Mouse (Mus musculus) midbrain, embryonic 14.5 days (tissue): ENCODE measurements around the gene Smim26. TPM values are rescaled to one million over a fixed set of nuclear protein-coding genes. Genes with fewer than 3 reads are reported as not detected.

Experiments
- ATAC-seq: fragments of 200-750 bp; cut with Nextera tagmentation; 2 replicates; pipeline ENCODE4 v1.8.0; 2017; ENCODE audit warnings: moderate number of reproducible peaks, moderate library complexity; ENCODE audit not compliant: low FRiP score, low TSS enrichment
- DNase-seq: peaks from one replicate; pipeline ENCODE4 v3.0.0-alpha.2; 2015
- H3K27ac ChIP-seq: fragments of 300-500 bp; sonication (generic); replicated peaks from 2 replicates; pipeline ENCODE4 v1.5.1; 2014; ENCODE audit warnings: mild to moderate bottlenecking, low read depth, low read length, moderate library complexity
- H3K27me3 ChIP-seq: fragments of 300-500 bp; sonication (generic); 2 replicates; pipeline ENCODE4 v1.6.1; 2014; ENCODE audit warnings: low read length, control low read depth, mixed read lengths; ENCODE audit not compliant: control insufficient read depth, insufficient read depth
- H3K36me3 ChIP-seq: fragments of 300-500 bp; sonication (generic); 2 replicates; pipeline ENCODE4 v1.6.1; 2014; ENCODE audit warnings: low read length, control low read depth; ENCODE audit not compliant: control insufficient read depth, insufficient read depth
- H3K4me1 ChIP-seq: fragments of 300-500 bp; sonication (generic); 2 replicates; pipeline ENCODE4 v1.6.1; 2014; ENCODE audit warnings: mild to moderate bottlenecking, antibody characterized with exemption, low read length, control low read depth; ENCODE audit not compliant: control insufficient read depth, insufficient read depth
- H3K4me2 ChIP-seq: fragments of 300-500 bp; sonication (generic); 2 replicates; pipeline ENCODE4 v1.6.1; 2014; ENCODE audit warnings: mild to moderate bottlenecking, low read length, moderate library complexity
- H3K4me3 ChIP-seq: fragments of 300-500 bp; sonication (generic); replicated peaks from 2 replicates; pipeline ENCODE4 v1.5.1; 2014; ENCODE audit warnings: low read depth, low read length
- H3K9ac ChIP-seq: fragments of 300-500 bp; sonication (generic); replicated peaks from 2 replicates; pipeline ENCODE4 v1.6.1; 2014; ENCODE audit warnings: mild to moderate bottlenecking, low read length, moderate library complexity
- H3K9me3 ChIP-seq: fragments of 300-500 bp; sonication (generic); 2 replicates; pipeline ENCODE4 v1.6.1; 2016; ENCODE audit warnings: low read length, control low read depth, mixed read lengths; ENCODE audit not compliant: control insufficient read depth
- WGBS: fragments of 180-500 bp; shearing (Covaris S2); extraction: QIAGEN DNeasy Blood & Tissue Kit; methylation state at CpG from one replicate; pipeline ENCODE4 v1.1.7; 2014; 5-methylcytosine and 5-hydroxymethylcytosine counted together
- microRNA-seq: library from miRNA; unstranded; fragments of <30 nt; microRNA quantifications from one replicate; pipeline ENCODE4, GENCODE M21; 2016
- polyA plus RNA-seq: library from polyadenylated mRNA; unstranded; fragments of >200 nt; fragmentation: Nextera tagmentation; extraction: Ambion mirVana; gene quantifications from 2 replicates; pipeline ENCODE4 v1.2.1, GENCODE M21; 2014

The Smim26 gene
- polyA plus RNA-seq, 1 experiment from 2014 or later, result 55.4 TPM

- WGBS, result 92% methylated on average over 4 of the region's 4 CpGs
- ATAC-seq, result no peak
- Histone ChIP-seq H3K27me3 (no peaks in the 10 kb centered on the region), H3K27ac (no peak overlapping the region), H3K4me3 (no peak overlapping the region), H3K36me3 (no peaks in the 10 kb centered on the region), H3K9me3 (no peaks in the 10 kb centered on the region), H3K4me1 (peaks cover 5% of the 10 kb centered on the region; the same call in 1 of the 2 replicates), H3K9ac (no peak overlapping the region), H3K4me2 (no peak overlapping the region)
- no peak for DNase-seq
Observed at GRCm38 (mm10) chr2:144641991-144642390, 48.1 kb downstream of the Smim26 start.

Small RNA genes lying within 50 kb of the gene (microRNA-seq; reads per million reads assigned to microRNA genes)
- gene Gm24823, result not detected

Other genes starting within 250 kb of the Smim26 start
- gene Kat14, start 225.1 kb upstream of the Smim26 start, polyA plus RNA-seq, result 24.0 and 25.5 TPM in 2 replicates
- 3.1 TPM in 1 of 2 replicates, not detected in the other for gene Pet117, start 225.1 kb upstream of the Smim26 start, polyA plus RNA-seq
- 13.1 and 16.6 TPM in 2 replicates for gene Dzank1, start 66.6 kb upstream of the Smim26 start, polyA plus RNA-seq
- gene Polr3f, start 66.3 kb upstream of the Smim26 start, polyA plus RNA-seq, result 25.6 and 31.7 TPM in 2 replicates
- 55.6 and 64.4 TPM in 2 replicates for gene Rbbp9, start 43.2 kb upstream of the Smim26 start, polyA plus RNA-seq
- 47.2 and 69.8 TPM in 2 replicates for gene Sec23b, start 37.8 kb upstream of the Smim26 start, polyA plus RNA-seq
- gene Dtd1, start 5.8 kb downstream of the Smim26 start, polyA plus RNA-seq, result 118 and 146 TPM in 2 replicates
- gene Scp2d1, start 229.6 kb downstream of the Smim26 start, polyA plus RNA-seq, result not detected in 2 replicates